Mouse (Mus musculus): ENCODE measurements at regions not wholly inside any gene's neighbourhood (a gene's known extent, or its start where the extent isn't known, plus 50 kb on each side); places are given as distances from the start of the nearest gene placed in this dataset.

DNA sequence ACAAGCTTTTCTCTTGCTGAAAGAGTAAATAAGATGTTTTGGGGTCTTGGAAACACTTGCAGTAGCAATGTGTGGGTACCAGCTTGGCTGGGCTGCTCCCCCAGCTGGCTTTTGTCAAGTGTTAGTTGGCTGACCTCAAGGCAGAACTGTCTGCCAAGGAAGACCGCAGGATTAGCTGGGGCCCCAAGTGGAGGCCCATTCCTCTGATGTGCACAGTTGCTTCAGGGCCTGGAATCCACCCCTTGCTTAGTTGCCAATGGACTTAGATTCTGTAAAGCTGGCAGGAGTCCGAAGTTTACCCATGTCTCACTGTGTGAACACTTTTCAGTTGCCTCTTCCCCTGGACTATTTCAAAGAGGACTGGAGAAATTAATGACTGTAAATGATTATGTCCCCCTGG is 57.8 kb upstream of the Rmdn2 start:
- DNase-seq = no peak

DNA sequence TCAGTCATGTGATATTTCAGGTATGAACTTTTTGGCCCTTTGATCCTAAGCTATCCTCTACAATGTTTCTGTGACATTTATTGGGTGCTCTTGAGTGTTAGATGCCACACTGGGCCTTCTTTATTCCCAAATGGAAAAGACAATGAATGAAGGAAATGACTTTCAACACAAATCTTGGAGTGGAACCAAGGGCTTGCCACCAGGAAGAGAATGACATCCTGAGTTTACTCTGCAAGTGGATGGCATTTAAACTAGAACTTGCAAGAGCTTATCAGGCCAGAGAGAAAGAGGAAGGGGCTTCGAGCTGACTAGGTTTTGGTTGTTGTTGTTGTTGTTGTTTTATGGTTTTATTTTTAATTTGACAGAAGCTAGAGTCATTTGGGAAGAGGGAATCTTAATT is 56.1 kb upstream of the Rmdn2 start:
- no peak for DNase-seq
